Mouse (Mus musculus): Measurements from ENCODE around the gene Tmem198b. TPM values are rescaled to one million over a fixed set of nuclear protein-coding genes. Genes with fewer than 3 reads are reported as not detected.

The Tmem198b gene
- polyA plus RNA-seq, 1 experiment from 2014 or later, result 2.4 TPM

DNA sequence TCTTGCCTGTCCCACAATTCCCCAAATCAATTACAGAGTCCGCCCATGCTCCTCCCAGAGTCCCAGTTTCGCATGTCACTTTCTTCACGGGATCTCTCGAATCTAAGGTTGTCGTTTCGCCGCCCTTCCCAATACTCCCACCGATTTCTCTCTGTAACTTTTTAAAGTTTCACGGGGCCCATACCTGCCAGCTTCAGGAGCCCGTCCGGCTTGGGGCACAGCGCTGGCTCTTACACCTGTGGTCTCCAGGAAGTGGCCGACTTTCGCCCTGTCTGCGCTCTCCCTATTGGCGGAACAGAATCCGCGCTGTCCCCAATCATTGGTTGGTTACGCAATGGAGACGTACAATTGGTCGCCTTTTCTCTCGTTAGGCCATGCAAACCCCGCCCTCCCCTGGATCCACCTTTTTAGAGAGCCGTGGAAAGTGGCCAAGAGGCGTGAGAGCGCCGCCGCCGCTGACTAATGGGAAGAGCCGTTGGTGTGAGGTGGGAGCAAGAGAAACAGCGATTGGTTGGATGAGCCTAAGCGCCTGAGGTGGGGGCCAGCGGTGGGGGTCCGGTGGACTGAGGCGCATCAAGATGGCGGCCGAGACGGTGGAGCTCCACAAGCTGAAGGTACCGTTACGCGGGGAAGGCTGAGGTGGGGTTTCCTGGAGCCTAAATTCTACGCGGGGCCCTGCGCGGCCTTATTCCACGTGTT is 17.3 kb upstream of the Tmem198b start, which contains the start of gene Ormdl2:
Ormdl2 (minus strand) TSS at position 288 of the 699 bp plus-strand sequence.
- peaks cover 53% of the 10 kb centered on the region for H3K36me3 ChIP-seq
- peak within 1 kb of the TSS; percentile 88 for H3K9ac ChIP-seq
- peak within 1 kb of the TSS; percentile 78 for H3K27ac ChIP-seq
- H3K4me2 ChIP-seq, result peak within 1 kb of the TSS; percentile 89
- WGBS (ENCODE audit: insufficient replicate concordance), result under 1% methylated on average over 46 of the region's 46 CpGs
- H3K4me3 ChIP-seq (replicated peaks), result peak within 1 kb of the TSS; percentile 87
- peaks cover 36% of the 10 kb centered on the region for H3K4me1 ChIP-seq (replicated peaks)
- H3K27me3 ChIP-seq, result no peaks in the 10 kb centered on the region
- DNase-seq (peak; percentile 99), ATAC-seq (ENCODE audit: low read depth) (peak; percentile 98)
- no peaks in the 10 kb centered on the region for H3K9me3 ChIP-seq (replicated peaks)

DNA sequence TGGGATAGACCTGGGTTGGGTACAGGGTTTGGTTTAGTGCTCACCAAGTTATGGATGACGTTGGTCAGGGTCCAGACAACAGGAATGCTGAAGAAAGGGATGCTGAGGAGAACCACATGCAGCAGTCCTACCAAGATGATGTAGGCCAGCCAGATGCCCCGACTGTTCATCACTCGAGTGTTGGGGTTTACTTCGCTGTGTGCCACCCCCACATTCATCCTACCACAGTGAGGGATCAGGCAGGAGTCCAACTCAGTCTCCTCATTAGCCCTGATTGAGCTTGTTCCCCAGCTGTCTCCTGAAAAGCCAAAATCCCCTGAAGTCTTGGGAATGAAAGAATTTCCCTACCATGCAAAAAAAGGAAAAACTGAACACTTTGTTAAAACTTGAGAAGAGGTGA is 16.0 kb upstream of the Tmem198b start:
- DNase-seq, result no peak
- no peaks in the 10 kb centered on the region for H3K9me3 ChIP-seq (replicated peaks)
- ATAC-seq (ENCODE audit: low read depth), result no peak
- H3K4me3 ChIP-seq (replicated peaks), result peak overlapping the region; percentile 87
- 0 out of 2 replicates have a peak overlapping the region, but pooled peaks have one; percentile 30 for H3K27ac ChIP-seq
- peaks cover 33% of the 10 kb centered on the region for H3K4me1 ChIP-seq (replicated peaks)
- H3K27me3 ChIP-seq, result no peaks in the 10 kb centered on the region
- WGBS (ENCODE audit: insufficient replicate concordance), result 84% methylated on average over 4 of the region's 4 CpGs
- H3K9ac ChIP-seq, result peak overlapping the region; percentile 78
- H3K4me2 ChIP-seq, result peak overlapping the region; percentile 89
- H3K36me3 ChIP-seq, result peaks cover 56% of the 10 kb centered on the region

- Histone ChIP-seq H3K36me3 (peaks cover 65% of the 10 kb centered on the region), H3K27me3 (no peaks in the 10 kb centered on the region), H3K9me3 (replicated peaks) (no peaks in the 10 kb centered on the region), H3K4me3 (replicated peaks) (no peak within 1 kb of the TSS), H3K27ac (no peak within 1 kb of the TSS), H3K4me2 (no peak within 1 kb of the TSS), H3K9ac (no peak within 1 kb of the TSS), H3K4me1 (replicated peaks) (peaks cover 16% of the 10 kb centered on the region)
- 84% methylated on average over 13 of the region's 13 CpGs for WGBS (ENCODE audit: insufficient replicate concordance)
- ATAC-seq (ENCODE audit: low read depth) (no peak), DNase-seq (no peak)
Observed at GRCm38 (mm10) chr10:128817033-128817432, 12.9 kb upstream of the Tmem198b start, which contains the start of gene Sarnp. TSS of gene Sarnp (plus strand) at chr10:128817333.

DNA sequence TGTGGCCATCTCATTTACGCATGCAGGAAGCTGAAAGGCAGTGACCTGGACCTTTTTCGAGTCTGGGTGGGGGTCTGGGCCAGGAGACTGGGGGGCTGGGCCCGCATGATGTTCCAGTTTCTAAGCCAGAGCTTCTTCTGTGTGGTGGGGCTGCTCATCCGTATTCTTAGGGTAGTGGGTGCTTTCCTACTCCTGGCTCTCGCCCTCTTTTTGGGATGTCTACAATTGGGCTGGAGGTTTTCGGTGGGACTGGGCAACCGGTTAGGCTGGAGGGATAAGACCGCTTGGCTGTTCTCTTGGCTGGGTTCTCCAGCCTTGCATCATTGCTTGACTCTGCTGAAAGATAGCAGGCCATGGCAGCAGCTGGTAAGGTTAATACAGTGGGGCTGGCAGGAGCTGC is 2.8 kb upstream of the Tmem198b start:
- peak overlapping the region; percentile 95 for H3K4me2 ChIP-seq
- H3K4me3 ChIP-seq (replicated peaks), result peak overlapping the region; percentile 82
- 82% methylated on average over 8 of the region's 8 CpGs for WGBS (ENCODE audit: insufficient replicate concordance)
- DNase-seq (no peak), ATAC-seq (ENCODE audit: low read depth) (no peak)
- H3K4me1 ChIP-seq (replicated peaks), result peaks cover 61% of the 10 kb centered on the region
- H3K27ac ChIP-seq, result no peak overlapping the region
- H3K9me3 ChIP-seq (replicated peaks), result no peaks in the 10 kb centered on the region
- peak overlapping the region; percentile 87 for H3K9ac ChIP-seq
- peaks cover 21% of the 10 kb centered on the region for H3K36me3 ChIP-seq
- H3K27me3 ChIP-seq, result peaks cover 4% of the 10 kb centered on the region

- Histone ChIP-seq H3K4me2 (peak overlapping the region; percentile 95), H3K9ac (peak overlapping the region; percentile 87), H3K9me3 (replicated peaks) (no peaks in the 10 kb centered on the region), H3K27ac (peak overlapping the region; percentile 90), H3K36me3 (peaks cover 23% of the 10 kb centered on the region), H3K27me3 (peaks cover 7% of the 10 kb centered on the region), H3K4me1 (replicated peaks) (peaks cover 61% of the 10 kb centered on the region), H3K4me3 (replicated peaks) (peak overlapping the region; percentile 82)
- ATAC-seq (ENCODE audit: low read depth), result no peak
- 49% methylated on average over 6 of the region's 6 CpGs for WGBS (ENCODE audit: insufficient replicate concordance)
- DNase-seq, result no peak
Observed at GRCm38 (mm10) chr10:128806086-128806485, 1.9 kb upstream of the Tmem198b start.

DNA sequence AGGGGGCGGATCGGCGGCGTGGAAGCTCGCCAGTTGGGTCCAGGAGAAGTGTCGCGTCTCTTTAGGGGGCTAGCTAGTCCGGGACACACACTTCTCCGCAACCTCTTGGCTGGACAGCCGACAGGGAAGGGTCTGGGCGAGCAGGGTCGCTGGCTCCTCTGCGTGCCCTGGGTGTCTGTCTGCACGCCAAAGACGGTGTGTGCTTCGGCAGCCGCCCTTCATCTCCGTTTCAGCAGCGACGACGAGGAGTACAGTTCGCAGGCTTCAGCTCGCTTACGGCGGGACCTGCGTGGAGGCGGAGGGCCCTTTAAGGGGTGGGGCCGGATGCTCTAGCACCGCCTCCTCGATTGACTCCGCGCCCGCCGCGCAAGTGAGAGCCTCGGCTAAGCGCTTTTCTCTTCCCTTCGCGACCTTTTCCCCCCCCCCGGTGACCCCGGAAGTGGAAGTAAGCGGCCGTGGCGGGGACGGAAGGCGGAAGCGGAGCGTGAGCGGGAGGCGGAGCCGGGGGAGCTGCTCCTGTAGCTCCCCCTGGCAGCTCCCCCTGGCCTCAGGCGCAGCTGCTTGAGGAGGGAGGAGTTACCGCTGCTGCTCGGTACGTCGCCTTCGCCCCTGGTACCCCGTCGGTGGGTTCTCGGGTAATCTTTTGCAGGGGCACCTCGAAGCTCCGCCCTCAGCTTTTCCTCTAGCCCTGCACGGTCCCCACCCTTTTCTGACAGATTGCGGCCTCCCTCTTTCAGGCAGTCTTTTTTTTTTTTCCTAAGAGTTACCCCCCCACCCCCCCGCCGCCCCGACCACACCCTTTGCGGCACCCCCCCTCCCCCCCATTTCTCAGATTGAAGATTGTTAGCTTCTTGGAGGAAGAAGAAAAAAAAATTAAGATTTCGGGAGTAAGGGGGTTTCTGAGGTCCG is 1.2 kb upstream of the Tmem198b start:
- Histone ChIP-seq H3K4me3 (replicated peaks) (peak overlapping the region; percentile 82), H3K36me3 (peaks cover 26% of the 10 kb centered on the region), H3K9ac (peak overlapping the region; percentile 87), H3K27ac (peak overlapping the region; percentile 90), H3K4me2 (peak overlapping the region; percentile 95), H3K4me1 (replicated peaks) (peaks cover 61% of the 10 kb centered on the region), H3K27me3 (peaks cover 7% of the 10 kb centered on the region), H3K9me3 (replicated peaks) (no peaks in the 10 kb centered on the region)
- ATAC-seq (ENCODE audit: low read depth), result peak; percentile 96
- peak; percentile 94 for DNase-seq
- WGBS (ENCODE audit: insufficient replicate concordance), result under 1% methylated on average over 69 of the region's 70 CpGs

DNA sequence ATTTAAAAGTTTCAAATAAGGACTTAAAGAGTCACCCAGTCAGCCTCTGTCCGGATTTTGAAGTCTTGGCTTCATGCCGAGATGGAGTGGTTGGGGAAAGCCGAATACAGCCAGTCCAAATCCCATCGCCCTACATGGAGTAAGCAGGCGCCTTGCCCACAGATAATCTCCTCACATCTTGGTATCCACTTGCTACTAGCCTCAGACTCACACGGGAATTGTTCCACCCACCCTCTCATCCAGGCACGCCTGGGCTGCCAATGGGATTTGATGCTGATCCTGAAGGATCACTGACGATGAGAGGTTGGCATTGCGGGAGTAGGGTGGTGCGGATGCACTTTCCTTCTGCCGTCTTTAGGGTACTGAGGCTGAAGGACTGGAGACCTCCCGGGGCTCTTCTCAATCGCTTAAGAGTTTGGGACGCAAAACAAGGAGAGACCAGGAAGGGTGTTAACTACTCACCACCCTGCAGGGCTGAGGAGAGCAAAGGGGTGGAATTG is 349 bp downstream of the Tmem198b start, which contains the start of gene Dnajc14:
Dnajc14 (plus strand) TSS at position 292 of the 500 bp plus-strand sequence.
- H3K9me3 ChIP-seq (replicated peaks), result no peaks in the 10 kb centered on the region
- 4% methylated on average over 14 of the region's 14 CpGs for WGBS (ENCODE audit: insufficient replicate concordance)
- no peak for ATAC-seq (ENCODE audit: low read depth)

GRCm38 (mm10) chr10:128803361-128803760 is 809 bp downstream of the Tmem198b start:
- Histone ChIP-seq H3K4me2 (peak overlapping the region; percentile 95), H3K9me3 (replicated peaks) (no peaks in the 10 kb centered on the region)

More for the DNA sequence above, 349 bp downstream of the Tmem198b start, which contains the start of gene Dnajc14:
- no peak for DNase-seq
- H3K27ac ChIP-seq, result peak within 1 kb of the TSS; percentile 90
- H3K4me2 ChIP-seq, result peak within 1 kb of the TSS; percentile 95
- peaks cover 16% of the 10 kb centered on the region for H3K36me3 ChIP-seq
- H3K4me3 ChIP-seq (replicated peaks), result peak within 1 kb of the TSS; percentile 82
- peaks cover 51% of the 10 kb centered on the region for H3K4me1 ChIP-seq (replicated peaks)
- H3K9ac ChIP-seq, result peak within 1 kb of the TSS; percentile 87
- peaks cover 7% of the 10 kb centered on the region for H3K27me3 ChIP-seq

GRCm38 (mm10) chr10:128802956-128803355 is 1.2 kb downstream of the Tmem198b start:
- no peak for ATAC-seq (ENCODE audit: low read depth)
- Histone ChIP-seq H3K4me1 (replicated peaks) (peaks cover 43% of the 10 kb centered on the region), H3K9me3 (replicated peaks) (no peaks in the 10 kb centered on the region), H3K27ac (no peak overlapping the region), H3K36me3 (peaks cover 15% of the 10 kb centered on the region; the same call in 1 of the 2 replicates), H3K4me2 (peak overlapping the region; percentile 95), H3K27me3 (peaks cover 7% of the 10 kb centered on the region), H3K9ac (no peak overlapping the region), H3K4me3 (replicated peaks) (no peak overlapping the region)
- no peak for DNase-seq
- 62% methylated on average over 4 of the region's 4 CpGs for WGBS (ENCODE audit: insufficient replicate concordance)

More at GRCm38 (mm10) chr10:128803361-128803760, 809 bp downstream of the Tmem198b start:
- Histone ChIP-seq H3K27ac (peak overlapping the region; percentile 45; the same call in 1 of the 2 replicates), H3K36me3 (peaks cover 14% of the 10 kb centered on the region; the same call in 1 of the 2 replicates), H3K27me3 (peaks cover 7% of the 10 kb centered on the region), H3K4me3 (replicated peaks) (peak overlapping the region; percentile 82), H3K9ac (peak overlapping the region; percentile 87), H3K4me1 (replicated peaks) (peaks cover 47% of the 10 kb centered on the region)
- ATAC-seq (ENCODE audit: low read depth), result no peak
- DNase-seq, result no peak
- 18% methylated on average over 6 of the region's 6 CpGs for WGBS (ENCODE audit: insufficient replicate concordance)

DNA sequence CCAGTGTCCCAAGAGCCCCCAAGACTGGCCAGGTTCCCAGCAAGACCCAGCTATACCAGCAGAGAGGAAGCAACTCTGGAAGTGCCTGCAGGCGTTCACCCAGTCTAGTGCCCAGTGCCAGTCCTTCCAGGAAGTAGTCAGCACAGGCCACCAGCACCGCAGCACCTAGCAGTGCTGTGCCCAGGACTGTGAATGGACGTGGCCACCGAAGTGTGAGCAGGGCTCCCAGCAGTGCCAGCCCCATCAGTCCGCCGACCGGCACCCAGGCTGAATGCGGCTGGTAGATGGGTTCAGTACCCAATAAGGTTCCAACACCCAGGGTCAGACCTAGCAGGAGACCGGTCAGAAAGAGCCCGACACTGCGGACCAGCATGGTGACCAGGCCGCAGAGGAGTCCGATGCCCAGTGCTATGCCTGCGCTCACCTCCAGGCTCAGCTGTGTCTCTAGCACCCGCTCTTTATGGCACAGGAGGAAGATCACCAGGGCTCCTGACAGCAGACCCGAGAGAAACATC is 2.1 kb downstream of the Tmem198b start:
- no peaks in the 10 kb centered on the region for H3K9me3 ChIP-seq (replicated peaks)
- DNase-seq (no peak), ATAC-seq (ENCODE audit: low read depth) (no peak)
- 83% methylated on average over 16 of the region's 16 CpGs for WGBS (ENCODE audit: insufficient replicate concordance)
- H3K9ac ChIP-seq, result no peak overlapping the region
- no peak overlapping the region for H3K27ac ChIP-seq
- H3K4me1 ChIP-seq (replicated peaks), result peaks cover 33% of the 10 kb centered on the region
- peaks cover 7% of the 10 kb centered on the region for H3K27me3 ChIP-seq
- peaks cover 15% of the 10 kb centered on the region; the same call in 1 of the 2 replicates for H3K36me3 ChIP-seq
- H3K4me2 ChIP-seq, result no peak overlapping the region
- H3K4me3 ChIP-seq (replicated peaks), result no peak overlapping the region

All from liver, embryonic 13.5 days (tissue).